Mouse (Mus musculus) retina, embryonic 14.5 days (tissue): ENCODE measurements at regions not wholly inside any gene's neighbourhood (a gene's known extent, or its start where the extent isn't known, plus 50 kb on each side); places are given as distances from the start of the nearest gene placed in this dataset.

Experiments used
- DNase-seq: peaks from one replicate; pipeline ENCODE4 v3.0.0-alpha.2; 2015; ENCODE audit warnings: low spot score

- DNase-seq = no peak
Measured at GRCm38 (mm10) chr14:29869930-29870329, 98.2 kb upstream of the Selenok start.

DNA sequence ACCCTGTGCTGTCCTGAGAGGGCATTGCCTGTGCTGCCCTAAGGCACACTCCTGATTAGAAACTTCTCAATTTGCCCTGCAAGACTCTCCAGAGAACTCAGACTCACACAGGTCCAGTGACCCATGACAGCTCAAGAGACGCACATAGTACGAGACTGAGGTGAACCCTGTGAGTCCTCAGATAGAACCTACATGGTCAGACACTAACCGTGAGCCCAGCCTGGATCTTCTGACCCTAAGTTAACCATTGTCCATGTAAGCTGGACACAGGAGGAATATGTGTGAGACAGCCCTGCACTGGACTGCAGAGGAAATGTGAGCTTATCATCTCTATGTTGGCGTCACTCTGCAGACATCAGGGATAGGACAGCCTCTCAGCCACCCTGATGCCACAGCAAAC is 91.4 kb upstream of the Selenok start:
- no peak for DNase-seq

DNA sequence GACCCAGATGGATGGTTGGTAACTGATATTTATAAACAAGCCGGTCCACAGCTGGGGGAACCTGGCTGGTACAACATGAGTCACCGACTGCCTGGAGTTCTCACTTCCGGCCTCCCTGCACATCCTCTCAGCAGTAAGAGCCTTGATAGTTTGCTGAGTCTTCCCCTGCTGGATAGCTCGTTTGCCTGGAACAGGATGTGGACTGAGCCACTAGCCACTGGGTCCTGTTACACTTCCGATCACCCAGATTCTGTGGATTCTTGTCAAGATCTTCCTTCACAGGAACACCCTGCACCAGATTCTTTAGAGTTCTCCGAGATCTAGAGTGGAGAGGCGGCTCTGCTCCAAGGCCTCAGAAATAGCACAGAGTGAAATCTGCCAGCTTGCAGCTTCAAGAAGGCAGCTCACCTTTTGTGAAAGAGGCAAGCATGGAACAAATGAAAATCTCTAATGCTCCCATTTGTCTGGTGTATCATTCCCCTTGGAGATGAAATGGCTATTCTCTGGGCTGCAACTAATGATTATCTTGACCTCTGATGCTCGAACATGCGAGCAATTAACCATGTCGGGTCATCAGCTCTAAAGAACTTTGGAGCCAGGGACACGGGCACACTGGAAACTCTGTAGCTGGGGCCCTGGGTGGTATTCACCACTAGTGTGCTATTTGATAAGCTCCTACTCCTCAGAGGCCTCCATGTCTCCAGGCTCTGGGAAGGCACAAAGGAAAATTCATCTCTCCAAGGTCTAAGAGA is 90.3 kb upstream of the Selenok start:
- DNase-seq = no peak

DNA sequence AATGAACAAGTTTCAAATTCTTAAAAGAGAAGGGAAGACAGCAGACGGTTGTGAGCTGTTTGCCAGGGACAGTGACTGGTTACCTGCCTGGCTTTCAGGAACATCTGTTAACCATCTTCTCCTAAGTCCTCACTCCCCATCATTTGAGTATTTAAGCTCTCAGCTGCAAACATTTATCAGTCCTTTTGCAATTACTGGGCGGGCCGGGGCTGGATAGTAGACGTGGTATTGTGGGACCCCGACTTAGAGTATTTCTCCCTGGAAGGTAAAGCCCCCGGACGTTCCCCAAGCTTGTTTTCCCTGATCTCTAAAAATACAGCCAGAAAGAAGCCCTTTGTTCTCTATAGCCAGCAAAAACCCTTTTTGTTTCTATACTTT is 89.7 kb upstream of the Selenok start:
- DNase-seq = no peak

- DNase-seq = no peak
Measured at GRCm38 (mm10) chr14:29879283-29879682, 88.8 kb upstream of the Selenok start.

- no peak for DNase-seq
Measured at GRCm38 (mm10) chr14:29882666-29883344, 85.3 kb upstream of the Selenok start.

DNA sequence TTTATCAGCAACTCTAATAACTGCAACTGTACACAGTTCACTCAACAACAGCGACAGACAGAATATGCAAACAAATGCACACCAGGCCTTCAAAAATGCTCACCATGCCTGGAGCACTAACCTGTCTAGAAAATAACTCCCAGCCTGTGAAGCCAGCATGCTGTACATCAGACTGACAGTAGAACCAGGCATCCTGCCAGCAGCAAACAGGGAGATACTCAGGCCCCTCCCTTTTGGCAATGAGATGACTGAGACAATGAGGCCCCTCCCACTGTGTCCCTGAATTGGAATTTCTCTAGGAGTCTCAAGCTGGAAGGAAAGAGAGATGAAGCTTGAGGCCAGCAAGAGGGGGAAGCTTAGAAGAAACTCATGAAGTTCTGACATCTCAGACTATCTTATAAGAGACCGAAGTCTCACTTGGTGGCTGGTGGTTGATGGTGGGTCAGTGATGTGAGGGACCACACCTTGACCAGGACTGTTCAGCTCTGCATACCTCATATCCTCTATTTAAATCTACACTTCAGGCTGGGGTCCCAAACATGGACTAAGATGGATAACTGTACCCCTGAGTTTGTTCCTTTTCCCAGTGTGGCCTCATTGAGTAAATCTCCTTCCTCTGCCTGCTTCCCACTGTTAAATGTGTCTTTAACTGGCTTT is 72.6 kb upstream of the Selenok start:
- peak; percentile 18 for DNase-seq

DNA sequence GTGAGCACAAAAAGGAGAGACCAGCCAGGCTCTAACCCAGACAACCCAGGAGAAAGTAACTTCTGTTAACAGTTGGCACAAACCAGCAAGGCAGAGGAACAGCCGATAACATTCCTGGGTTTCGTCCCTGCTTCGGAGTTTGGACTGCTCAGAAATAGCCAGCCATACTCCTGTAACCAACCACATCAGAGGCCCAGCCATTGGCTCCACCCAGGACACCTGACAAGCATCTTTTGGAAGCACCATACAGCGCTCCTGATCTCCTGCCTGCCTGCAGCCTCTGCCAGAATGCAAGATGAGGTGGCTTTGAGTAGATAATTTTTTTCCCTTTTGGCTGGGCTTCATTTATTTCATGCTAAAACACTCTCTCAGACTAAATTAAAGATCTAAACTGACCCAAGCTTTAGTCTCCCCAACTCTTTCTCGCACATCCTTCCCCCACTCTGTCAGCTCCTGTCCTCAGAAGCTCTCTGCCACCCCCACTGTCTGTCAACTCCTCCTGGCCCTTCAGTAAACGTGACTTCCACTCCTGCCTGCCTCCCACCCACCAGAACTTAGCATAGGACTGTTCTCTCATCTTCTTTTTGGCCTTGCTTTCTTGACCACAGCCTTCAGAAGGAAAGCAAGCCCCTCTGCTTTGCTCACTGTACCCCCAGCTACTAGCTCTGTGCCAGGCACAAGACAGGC is 72.0 kb upstream of the Selenok start:
- DNase-seq = no peak

DNA sequence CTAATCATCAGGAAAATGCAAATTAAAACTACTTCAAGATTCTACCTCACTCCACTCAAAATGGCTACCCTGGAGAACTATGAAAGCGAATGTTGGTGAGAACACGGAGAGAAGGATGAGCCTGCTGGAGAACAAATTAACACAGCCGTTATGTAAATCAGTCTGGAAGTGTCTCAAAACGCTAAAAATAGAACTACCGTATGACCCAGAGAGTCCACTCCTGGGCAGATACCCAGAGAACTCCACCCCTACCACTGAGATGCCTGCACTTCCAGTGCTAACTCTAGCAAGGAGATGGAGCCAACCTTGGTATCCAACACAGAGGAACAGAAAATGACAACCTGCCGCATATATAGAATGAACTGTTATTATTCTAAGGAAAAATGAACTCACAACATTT is 67.2 kb upstream of the Selenok start:
- no peak for DNase-seq

GRCm38 (mm10) chr14:29903574-29903973 is 64.5 kb upstream of the Selenok start:
- no peak for DNase-seq

- no peak for DNase-seq
Measured at GRCm38 (mm10) chr14:29904856-29905255, 63.3 kb upstream of the Selenok start.

DNA sequence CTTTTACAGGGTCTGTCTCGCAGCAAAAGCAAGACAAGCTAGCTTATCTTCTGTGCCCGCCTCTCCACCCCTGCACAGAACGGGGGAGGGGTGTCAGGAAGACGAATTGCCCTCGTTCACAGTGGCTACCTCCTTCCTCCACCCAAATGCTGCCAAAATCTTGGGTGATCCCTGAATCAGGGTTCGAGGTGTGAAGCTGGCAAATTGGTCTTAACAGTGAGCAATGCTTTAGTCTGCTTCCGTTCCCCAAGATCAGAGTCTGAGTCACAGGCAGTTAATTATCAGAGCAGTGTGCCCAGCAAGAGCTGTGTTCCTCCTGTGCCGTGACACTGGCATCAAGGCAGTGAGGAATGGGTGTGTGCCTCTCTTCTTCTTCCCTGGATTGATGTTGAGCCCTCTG is 58.4 kb upstream of the Selenok start:
- no peak for DNase-seq
